Mouse (Mus musculus): ENCODE results near the gene Nr2f2.
A peak's percentile ranks its signal among the peaks of the same experiment; 100 is the strongest.

Nr2f2 gene

DNA sequence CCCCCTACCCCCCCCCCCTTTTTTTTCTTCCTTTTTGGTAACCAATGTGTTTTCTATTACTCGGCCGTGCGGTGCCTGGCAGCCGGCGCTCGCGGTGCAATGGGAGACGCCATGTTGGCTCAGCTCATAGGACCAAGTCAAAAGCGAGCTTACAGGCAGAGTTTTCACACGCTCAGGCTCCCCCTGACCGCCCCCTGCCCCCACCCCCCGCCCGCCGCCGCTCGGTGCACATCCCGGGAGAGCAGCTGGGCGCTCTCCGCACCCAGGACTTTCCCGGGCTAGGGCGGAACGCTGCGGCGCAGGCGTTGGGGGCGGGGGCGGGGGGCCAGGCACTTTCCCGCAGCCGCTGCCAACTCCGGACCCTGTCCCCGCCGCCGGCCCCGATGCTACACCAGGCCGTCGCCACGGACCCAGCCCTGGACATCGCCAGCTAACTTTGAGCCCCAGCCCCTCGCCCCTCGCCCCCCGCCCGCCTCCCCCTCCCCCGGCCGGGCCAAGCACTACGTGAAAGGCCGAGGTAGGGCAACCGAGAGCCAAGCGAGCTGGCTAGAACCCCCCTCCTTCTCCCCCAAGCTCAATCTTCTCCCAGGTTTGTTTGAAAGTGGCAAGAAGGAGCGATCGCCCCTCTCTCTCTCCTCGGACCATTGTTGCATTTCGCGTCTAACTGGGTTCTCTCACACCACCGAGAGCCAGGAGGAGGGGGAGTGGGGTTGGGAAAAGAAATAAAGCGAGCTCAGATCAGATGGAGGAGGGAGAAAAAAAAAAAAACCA lies 15.6 kb downstream of the Nr2f2 start:
- peak; percentile 40 for DNase-seq (ENCODE audit: low spot score)

DNA sequence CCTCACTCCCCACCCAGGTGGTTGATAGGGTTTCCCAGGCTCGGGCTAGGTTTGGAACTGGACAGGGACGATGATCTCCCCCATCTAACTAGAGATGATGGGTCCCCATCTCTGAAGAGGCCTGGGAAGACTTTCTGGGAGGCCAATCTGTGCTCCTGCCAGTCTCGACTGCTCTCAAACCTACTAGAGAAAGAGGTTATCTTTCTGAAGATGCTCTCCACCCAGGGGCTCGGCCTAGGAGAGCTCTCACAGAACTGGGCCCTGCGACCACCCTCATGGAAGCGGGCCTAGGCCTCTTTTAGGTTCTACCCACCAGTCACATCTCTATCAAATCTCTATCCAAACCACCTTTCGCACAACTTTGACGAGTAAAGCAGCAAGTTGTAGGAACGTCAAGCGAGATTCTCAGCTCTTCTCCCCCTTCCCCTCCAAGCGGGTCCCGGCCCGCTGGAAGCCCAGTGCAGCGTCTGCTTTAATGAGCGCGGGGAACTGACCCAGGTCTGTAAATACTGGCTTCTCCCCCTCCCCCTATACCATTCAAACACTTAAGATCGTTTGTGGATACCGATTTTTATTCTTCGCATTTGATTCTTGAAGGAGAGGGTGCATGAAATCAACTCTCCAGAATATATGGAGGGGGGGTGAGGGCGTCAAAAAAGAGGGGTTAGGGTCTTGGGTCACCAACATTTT lies 16.4 kb downstream of the Nr2f2 start:
- no peak for DNase-seq (ENCODE audit: low spot score)

DNA sequence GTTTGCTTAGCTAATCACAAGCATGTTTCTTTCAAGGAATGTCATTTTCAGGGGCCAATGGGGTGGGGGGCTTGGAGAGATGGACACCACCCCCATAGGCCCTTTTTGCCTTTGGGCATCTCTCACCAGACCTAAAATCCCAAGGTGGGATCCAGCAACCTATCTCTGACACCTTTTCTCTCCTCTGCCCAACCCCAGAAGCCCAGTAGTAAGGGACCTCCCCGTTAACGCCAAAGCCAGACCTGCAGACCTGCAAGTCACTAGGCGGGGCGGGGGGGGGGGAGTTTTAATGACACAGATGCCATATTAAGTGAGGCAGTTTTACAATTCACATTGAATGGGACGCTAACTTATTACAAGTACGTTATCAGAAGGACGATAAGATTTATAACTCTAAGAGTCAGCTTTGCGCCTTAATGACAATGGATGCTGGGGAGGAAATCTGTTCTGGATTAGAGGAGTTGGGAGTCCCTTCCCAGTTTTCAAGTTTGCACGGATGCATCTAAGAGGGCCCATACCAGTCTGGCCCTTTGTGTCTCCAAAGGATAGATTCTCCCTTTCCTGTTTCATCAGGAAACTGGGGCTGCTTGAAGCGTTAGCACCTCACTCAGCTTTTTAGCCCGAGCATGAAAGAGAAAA lies 17.4 kb downstream of the Nr2f2 start:
- DNase-seq (ENCODE audit: low spot score): no peak

DNA sequence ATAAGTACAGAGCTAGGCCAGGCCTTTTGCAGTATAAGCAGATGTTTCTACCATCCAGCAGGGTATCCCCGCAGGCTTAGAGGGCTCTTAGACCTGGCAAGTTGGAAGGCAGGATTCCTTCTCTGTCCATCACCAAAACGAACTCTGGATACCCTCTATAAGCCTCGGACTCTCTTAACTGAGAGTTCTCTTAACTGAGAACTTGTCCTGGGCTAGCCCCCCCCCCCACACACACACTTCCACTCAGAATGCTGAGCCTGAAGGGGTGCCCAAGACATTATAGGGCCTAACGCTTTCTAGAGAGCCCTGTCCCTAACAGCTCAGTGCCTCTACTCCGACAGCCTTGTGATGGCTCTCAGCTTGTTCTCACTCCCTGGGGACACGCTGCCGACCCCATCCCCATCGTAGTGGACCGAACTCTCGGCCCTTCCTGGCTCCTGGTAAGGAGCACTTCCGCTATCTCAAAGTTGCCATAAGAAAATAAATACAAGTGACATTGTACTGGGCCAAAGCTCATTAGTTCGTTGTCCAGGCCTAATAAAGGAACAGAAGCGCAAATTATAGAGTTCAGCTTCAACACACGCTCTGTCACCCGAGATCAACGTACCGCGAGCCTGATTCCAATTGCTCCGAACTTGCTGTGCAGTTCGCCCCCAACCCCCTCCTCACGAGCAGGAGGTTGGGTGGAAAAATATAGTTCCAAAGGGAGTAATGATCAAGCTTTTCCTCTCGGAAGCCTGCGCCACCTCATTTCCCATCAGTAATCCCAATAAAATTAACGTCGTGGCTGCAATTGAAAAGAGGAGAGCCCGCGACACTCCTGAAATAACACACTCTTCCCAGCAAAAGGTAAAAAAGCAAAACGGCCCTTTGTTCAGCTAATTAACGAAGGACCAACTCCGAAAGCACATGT lies 18.2 kb downstream of the Nr2f2 start:
- no peak for DNase-seq (ENCODE audit: low spot score)

DNA sequence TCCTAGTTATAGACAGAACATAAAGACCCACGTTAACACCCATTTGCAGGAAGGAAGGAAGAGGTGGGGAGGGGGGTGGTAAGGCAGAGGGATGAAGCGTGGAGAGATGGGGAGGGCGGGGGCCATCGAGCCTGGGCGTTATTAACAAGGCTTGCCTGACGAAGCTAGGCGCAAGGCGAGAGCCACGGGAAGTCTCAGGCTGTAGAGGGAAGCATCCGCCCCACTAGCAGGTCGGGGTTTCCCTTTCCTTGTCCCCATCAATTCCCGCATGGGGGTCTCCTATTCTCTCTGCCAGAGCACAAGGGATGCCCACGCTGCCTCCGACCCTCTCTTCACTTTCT lies 18.9 kb downstream of the Nr2f2 start:
- DNase-seq (ENCODE audit: low spot score): no peak

DNA sequence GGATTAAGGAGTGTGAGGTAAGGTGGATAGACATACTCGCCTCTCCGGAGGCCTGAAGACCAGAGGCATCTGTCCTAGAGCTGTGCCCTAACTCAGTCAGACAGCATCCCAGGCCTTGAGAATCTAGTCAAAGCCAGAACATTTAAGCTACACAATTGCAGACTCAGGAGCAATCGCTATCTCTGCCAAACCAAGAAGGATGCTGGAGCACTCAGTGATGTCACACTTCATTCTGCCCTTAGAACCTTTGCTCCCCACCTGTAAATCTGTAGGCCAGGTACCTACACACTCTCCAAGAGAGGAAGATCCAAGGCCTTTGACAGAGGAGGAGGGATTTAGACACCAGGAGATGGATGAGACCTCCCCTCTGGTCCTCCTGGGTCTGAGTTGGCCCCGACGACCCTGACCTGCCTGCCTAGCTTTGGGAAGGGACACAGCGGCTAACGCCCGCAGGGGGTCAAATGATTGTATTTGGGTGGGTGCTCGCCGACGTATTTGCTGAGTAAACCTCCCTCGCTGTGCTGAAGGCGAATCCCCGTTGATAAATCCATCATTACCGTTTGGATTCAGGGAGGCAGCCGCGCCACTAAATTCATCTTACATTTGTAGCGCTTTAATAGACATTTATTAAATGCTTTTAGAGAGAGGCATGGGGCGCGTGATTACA lies 19.5 kb downstream of the Nr2f2 start:
- DNase-seq (ENCODE audit: low spot score): no peak

DNA sequence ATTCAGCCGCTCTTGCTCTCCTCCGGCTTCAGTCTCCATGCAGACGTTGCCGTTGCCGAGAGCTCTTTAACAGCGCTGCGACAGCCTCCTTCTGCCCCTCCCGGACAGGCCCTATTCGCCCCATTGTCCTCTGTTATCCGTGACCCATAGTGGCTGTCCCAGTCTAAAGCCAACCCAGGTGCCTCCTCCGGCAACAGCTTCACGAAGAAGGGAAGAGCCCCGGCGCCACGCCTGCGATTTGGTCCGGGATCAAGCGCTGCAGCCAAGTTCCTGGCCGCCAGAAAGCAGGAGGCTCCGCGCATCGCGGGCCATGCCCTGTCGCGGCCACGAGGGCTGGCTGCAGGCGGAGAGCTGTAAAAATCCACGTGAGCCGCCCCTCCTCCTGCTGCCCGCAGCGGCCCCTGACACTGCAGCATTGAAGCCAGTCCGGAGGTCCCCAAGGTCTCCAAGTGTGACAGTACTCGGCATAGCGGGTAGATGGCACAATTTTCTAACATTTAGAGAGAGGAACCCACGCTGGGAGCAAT lies 20.5 kb downstream of the Nr2f2 start:
- no peak for DNase-seq (ENCODE audit: low spot score)

DNA sequence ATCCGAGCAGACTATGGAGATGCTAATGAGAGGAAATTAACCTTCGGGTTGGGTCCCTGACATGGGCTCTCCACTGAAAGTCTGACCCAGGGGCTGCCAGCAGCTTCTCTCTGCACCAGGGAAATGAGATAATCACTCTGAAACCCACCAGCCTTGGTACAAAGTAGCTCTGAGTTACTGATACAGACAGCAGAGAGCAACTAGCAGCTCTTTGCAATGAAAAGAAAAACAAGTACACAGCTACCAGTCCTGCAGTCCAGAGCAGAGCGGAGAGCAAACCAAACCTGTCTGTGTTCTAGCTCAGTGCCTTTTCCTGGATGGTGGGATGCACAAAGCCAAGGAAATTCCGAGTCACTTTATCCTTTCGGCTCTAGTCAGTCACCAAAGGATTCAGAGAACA lies 23.1 kb downstream of the Nr2f2 start:
- DNase-seq (ENCODE audit: low spot score): no peak

DNA sequence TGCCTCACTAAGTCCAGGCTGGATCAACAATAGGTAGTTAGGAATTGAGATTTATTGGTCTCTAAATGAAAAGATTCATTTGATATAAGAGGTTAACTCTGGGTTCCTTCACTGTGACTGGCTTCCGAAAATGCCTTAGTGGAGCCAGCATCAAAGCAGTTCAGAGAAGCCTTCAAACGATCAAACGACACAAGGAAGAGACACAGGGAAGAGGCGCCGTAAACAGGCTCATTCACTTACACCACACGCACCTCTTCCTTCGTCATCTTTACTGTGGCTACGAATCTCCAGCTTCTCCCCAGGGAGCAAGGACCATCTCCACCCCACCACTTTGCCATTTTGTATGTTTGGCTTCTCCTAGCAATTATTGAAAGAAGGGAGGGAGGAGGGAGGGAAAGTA lies 23.8 kb downstream of the Nr2f2 start:
- no peak for DNase-seq (ENCODE audit: low spot score)

DNA sequence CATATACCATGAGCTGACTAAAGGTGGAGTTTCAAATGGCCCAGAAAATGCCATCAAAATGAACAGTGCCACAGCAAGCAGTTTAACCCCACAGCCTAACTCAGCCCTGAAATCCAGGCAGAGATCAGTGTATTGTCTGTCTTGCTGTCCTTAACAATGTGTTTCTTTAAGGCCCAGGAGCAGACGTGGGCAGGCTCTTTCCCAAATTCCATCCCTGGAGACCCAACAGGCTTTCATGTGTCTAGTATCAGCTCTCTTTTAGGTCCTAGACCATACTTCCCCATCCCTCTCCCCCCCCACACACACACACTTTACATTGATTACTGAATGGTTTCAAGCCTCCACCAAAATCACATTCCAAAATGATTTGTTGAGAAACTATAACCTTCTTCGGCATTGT lies 24.5 kb downstream of the Nr2f2 start:
- DNase-seq (ENCODE audit: low spot score): no peak

DNA sequence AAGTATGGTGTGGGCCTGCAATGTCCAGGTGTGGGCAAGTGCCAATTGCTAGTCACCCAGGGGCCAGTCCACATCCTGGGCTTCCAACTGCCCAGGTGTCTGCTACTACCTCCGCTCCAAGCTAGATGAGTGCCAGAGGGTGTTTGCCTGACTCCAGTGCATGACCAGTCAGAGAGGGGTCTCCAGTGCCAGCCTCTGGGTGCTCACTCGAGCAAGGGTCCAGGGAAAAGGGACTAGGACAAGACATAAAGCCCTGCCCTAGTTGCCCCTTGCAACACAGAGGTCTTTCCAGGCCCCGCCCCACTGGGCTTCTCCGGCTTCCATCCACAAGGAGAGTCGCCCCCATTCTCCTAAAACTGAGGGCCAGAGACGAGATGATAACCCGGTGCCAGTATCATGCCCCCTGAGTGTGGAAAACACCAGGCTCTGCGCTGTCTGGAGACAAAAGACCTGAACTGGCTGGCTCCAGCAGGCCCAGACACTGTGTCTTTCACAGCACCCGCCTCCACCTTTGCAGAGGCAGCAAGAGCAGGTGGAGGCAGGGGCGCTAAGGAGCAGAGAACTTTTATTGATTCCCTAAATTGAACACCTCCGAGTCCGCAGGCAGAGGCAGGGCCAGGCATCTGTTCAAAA lies 26.4 kb downstream of the Nr2f2 start:
- no peak for DNase-seq (ENCODE audit: low spot score)

DNA sequence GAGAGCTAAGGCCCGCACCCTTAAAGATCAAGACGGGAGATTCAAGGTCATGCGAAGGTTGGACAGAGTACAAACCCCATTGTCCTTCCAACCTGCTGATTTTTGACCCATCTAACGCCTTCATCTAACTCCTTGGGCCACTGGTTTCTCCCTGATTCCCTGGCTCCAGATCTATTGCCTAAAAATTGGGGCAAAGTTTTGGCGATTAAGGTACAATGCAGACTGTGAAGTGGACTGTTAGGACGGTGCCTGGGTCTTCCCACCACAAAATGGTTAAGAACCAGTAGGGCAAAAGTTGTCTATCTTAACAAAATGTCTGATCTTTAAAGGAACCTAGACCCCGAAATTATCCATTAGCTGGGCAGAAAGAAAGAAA lies 28.3 kb downstream of the Nr2f2 start:
- no peak for DNase-seq (ENCODE audit: low spot score)

DNA sequence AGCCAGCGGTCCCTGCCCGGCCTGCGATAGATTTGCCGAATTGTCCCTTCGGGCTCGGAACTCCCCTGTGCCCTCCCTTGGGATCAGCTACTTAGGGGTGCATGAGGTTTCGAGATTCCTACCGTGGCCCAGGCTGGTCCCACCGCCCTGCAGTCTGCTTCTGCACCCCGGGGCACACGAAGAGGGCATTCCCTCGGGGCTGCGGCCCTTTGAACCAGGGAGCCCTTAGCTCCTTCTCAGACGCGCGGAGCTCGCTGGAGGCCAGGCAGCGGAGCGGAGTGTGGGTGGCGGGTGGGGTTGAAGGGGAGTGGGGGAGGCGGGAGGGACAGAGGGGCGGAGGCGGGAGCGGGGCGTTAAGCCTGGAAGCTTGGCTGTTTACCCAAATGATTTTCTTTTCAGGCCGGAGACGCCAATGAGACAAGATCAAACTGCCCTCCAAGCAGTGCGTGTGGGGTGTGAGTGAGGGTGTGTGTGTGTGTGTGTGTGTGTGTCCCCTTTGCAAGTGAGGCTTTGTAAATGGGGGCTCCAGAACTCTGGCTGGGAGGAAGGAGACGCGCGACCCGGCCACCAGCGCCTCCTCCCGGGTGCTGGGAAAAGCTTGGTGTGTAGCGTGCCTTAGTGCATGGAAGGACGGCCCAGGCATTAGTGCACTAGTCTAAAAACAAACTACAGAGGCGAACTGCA lies 28.8 kb downstream of the Nr2f2 start:
- no peak for DNase-seq (ENCODE audit: low spot score)

DNA sequence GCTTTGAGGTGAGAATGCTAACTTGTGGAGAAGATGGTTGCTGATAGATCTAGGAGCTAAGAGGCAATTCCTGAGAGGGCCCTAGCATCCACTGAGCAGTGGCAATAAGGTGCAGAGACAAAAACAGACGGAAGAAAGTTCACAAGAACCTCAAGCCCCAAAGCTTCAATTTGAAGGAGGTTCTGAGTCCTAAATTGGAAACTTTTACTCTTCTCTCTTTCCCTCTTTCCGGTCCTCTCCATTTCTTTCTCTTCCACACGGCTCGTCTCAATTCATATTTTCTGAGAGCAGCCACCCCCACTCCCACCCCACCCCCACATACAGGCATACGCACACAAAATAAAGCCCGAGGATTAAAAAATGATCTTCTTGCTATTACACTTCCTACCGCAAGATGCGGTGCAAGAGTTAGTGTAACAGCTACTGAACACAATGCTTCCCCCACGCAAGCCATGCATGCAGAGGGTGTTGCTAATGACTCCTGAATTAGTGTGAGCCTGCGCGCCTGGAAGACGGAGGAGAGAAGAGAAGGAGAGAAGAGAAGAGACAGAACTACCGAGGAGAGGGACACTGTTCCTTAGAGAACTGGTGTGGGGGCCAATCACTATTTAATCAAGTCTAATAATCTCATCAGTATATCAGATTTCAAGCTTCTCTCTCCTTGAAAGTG lies 29.8 kb downstream of the Nr2f2 start:
- DNase-seq (ENCODE audit: low spot score): no peak

DNA sequence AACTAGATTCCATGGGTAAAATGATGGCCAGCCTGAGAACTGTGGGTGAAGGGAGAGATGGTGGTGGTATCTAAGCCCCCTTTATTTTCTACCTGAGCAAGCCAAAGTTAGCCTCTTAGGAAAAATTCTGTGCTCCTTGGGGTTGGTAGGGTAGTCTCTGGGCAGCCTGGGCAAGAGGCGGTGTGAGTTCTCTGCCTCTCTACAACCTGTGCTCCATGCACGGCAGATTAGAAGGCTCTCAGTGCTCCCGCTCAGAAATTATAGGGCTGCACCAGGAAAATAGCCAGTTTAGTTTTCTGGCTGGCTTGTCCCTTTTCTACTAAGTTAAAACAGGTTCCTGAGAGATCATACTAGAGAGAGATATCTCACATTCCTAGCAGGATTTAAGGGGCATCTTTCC lies 30.4 kb downstream of the Nr2f2 start:
- no peak for DNase-seq (ENCODE audit: low spot score)

DNA sequence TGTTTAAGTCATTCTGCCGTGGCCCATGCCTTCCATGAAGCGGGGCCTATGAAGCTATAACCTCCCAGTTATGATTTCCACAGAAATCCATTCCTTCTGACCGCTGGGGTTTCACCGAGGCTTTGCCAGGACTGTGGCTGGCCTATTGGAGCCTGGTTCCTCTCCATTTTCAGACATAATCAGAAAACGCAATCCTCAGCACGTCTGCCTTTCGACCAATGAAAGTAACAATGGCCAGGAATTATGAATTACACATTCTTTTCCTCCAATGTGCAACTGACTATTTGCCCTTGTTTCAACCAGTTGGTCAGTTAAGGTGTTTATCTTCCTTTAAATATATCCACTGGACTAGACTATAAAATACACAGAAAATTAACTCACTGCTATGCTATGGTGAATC lies 31.1 kb downstream of the Nr2f2 start:
- no peak for DNase-seq (ENCODE audit: low spot score)

DNA sequence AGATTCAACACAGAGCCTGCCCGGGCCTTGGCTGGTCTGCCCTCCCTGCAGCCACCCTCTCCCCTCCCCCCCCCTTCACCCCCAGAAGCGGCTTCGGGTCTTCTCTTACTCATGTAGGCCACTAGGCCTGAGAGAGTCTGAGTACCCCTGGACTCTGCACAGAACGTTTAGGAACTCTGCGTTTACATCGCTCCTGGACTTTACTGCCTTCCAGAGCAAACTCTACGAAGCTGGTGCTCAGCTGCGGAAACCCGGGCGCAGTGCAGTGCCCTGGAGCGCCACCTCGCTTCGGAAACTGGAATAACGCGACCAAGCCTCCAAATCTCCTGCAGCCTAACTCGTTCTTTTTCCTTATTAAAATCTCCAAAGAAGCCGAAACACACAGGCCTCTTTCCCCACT lies 31.7 kb downstream of the Nr2f2 start:
- peak; percentile 59 for DNase-seq (ENCODE audit: low spot score)

DNA sequence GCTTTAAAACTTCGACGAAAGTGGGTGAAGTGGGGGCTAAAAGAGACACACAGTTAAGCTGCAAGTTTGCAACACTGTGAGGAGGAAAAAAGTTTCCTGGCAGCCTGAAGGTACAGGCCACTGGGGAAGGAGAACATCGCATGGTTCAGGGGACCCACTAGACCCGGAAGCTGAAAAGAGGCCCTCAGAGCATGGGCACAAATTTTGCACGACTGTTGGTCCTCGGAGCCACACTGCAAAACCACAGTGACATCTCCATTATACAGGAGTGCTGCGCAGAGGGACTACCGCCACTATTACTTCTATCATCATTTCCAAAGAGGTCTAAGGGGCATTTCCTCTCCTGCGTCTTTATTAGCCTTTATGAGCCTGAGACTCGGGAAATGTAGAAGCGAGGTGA lies 32.7 kb downstream of the Nr2f2 start:
- DNase-seq (ENCODE audit: low spot score): no peak

DNA sequence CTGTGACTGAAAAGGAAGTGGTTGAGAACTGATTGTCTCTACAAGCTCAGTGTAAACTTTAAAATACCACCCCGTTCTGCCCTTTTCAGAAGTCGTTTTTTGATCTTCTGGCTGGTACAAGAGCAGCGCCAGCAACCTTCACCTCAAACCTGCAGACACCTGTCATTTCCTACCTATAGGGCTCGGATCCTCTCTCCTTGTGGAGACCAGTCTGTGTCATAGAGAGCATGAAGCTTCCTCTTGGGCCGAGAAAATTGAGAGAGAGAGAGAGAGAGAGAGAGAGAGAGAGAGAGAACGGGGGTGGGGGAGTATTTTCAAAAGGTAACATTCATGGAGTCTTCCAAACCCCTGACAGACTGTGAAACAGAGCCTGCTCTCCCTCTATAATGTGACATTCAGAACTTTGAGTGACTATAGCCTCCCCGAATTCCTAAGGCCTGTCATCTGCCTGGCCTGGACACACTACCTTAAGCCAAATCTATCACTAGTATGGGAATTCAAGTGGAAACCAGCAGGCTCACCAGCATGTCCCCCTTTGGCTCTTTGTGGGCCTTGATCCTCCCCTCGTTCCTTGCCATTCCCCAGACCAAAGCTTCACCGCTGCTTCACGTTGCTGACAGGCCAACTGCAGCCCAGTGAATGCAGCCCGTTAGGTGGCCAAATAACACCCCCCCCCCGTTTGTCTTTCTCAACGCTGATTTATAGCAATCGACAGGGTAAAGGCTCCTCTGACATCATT lies 33.4 kb downstream of the Nr2f2 start:
- no peak for DNase-seq (ENCODE audit: low spot score)

Measured in MN1 (cell line).